Comparison of ENCODE assay signal across 8 mouse cellular contexts in the genomic region with DNA sequence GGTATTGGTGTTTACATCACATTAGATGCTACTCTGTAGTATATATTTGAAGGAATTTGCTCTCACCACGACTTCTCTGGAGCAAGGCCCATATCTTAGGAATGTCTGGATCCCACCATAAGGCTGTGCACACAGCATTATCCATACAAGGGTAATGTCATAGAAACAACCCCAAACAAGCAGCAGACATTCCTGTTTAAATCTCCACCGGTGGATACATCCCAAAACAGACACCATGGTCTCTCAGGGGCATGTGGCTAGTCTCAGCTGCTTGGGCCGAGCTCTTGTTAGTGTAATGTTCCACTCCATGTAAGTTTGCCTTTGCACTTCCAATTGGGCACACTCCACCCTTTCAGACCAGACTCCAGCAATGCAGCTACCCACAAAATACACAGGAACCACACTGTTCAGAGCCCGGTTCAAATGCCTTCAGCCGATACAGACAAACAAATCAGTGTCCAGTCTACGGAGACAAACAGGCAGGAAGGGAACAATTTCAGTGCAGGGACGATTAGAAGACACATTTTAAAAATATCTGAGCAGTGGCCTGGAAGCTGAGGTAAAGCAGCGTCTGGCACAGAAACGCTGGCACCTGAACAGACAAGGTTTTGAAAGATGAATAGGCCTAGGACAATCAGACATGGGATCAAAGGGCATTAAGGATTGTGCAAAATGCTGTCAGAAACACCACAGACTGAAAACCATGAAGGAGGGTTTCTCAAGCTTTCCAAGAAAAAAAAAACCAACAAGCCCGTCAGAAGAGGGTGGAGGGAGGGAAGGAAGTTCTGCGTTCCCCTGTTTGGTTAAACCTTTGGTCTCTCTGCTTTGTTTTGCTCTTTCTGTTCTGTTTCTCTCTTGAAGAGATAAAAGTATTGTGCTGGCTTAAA. TPM values are rescaled to one million over a fixed set of nuclear protein-coding genes. Genes with fewer than 3 reads are reported as not detected.
DNase-seq lines count a peak whose midpoint lies in the region; ATAC-seq lines count a peak whose summit lies in the region.

No protein-coding gene starts in this region.

- peak overlapping the region; percentile 95 for H3K4me2 ChIP-seq in heart, embryonic 12.5 days
- H3K4me2 ChIP-seq in midbrain, embryonic 12.5 days (replicated peaks) = peak overlapping the region; percentile 82

- 12% methylated on average over 11 of the region's 11 CpGs for WGBS in heart, embryonic 12.5 days
- WGBS in limb, embryonic 10.5 days = 39% methylated on average over 11 of the region's 11 CpGs
- WGBS in midbrain, embryonic 12.5 days = 22% methylated on average over 11 of the region's 11 CpGs

- H3K9ac ChIP-seq in heart, embryonic 12.5 days = peak overlapping the region; percentile 97
- peak overlapping the region; percentile 96; the same call in 1 of the 2 replicates for H3K9ac ChIP-seq in midbrain, embryonic 12.5 days (replicated peaks)

- peak overlapping the region; percentile 96 for H3K4me3 ChIP-seq in heart, embryonic 12.5 days
- H3K4me3 ChIP-seq in limb, embryonic 10.5 days = peak overlapping the region; percentile 74
- H3K4me3 ChIP-seq in midbrain, embryonic 12.5 days = peak overlapping the region; percentile 89

- H3K9me3 ChIP-seq in heart, embryonic 12.5 days (replicated peaks) = no peaks in the 10 kb centered on the region
- no peaks in the 10 kb centered on the region for H3K9me3 ChIP-seq in limb, embryonic 10.5 days (replicated peaks)
- no peaks in the 10 kb centered on the region for H3K9me3 ChIP-seq in midbrain, embryonic 12.5 days

- peak overlapping the region; percentile 48 for H3K27ac ChIP-seq in heart, embryonic 12.5 days (ENCODE audit: poor library complexity, severe bottlenecking)
- no peak overlapping the region for H3K27ac ChIP-seq in limb, embryonic 10.5 days
- no peak overlapping the region for H3K27ac ChIP-seq in midbrain, embryonic 12.5 days (replicated peaks)

- H3K4me1 ChIP-seq in heart, embryonic 12.5 days (replicated peaks) = peaks cover 35% of the 10 kb centered on the region
- peaks cover 29% of the 10 kb centered on the region for H3K4me1 ChIP-seq in limb, embryonic 10.5 days
- peaks cover 28% of the 10 kb centered on the region for H3K4me1 ChIP-seq in midbrain, embryonic 12.5 days

- H3K36me3 ChIP-seq in heart, embryonic 12.5 days = no peaks in the 10 kb centered on the region
- no peaks in the 10 kb centered on the region for H3K36me3 ChIP-seq in limb, embryonic 10.5 days
- H3K36me3 ChIP-seq in midbrain, embryonic 12.5 days = no peaks in the 10 kb centered on the region

- H3K27me3 ChIP-seq in heart, embryonic 12.5 days (replicated peaks) = no peaks in the 10 kb centered on the region
- H3K27me3 ChIP-seq in limb, embryonic 10.5 days (ENCODE audit: low read depth, poor library complexity, severe bottlenecking) = no peaks in the 10 kb centered on the region
- H3K27me3 ChIP-seq in midbrain, embryonic 12.5 days = peaks cover 5% of the 10 kb centered on the region; the same call in 1 of the 2 replicates

- ATAC-seq in cerebellum, adult (ENCODE audit: insufficient number of reproducible peaks, low FRiP score, low TSS enrichment) = no peak
- no peak for ATAC-seq in heart, embryonic 12.5 days (ENCODE audit: insufficient number of reproducible peaks, low FRiP score)
- no peak for ATAC-seq in midbrain, embryonic 12.5 days (ENCODE audit: low FRiP score, low read depth)

- peak; percentile 12 for DNase-seq in cerebellum, adult 11-12 months
- peak; percentile 29 to 50 for DNase-seq in cerebellum, postnatal 25 days
- DNase-seq in limb, embryonic 10.5 days (ENCODE audit: low spot score) = peak; percentile 31
- no peak for DNase-seq in urinary bladder, postnatal 10 days (ENCODE audit: low spot score)
- DNase-seq in thymus, postnatal 36 days = no peak

RNA-seq across cellular contexts. Expression of gene Rnf217, which starts 1.8 kb away (rescaled TPM):
- 1.6 and 1.8 TPM in 2 replicates for polyA plus RNA-seq in heart, embryonic 12.5 days (2016; fragmentation: Nextera tagmentation; extraction: Ambion mirVana)
- polyA plus RNA-seq in limb, embryonic 10.5 days (2016; fragmentation: Nextera tagmentation; extraction: Ambion mirVana) = 0.99 and 1.1 TPM in 2 replicates
- 1.5 and 1.6 TPM in 2 replicates for polyA plus RNA-seq in midbrain, embryonic 12.5 days (2016; fragmentation: Nextera tagmentation; extraction: Ambion mirVana)

Comparison
In these comparisons a context has a peak if more than half of its experiments do, and no peak if none do; other contexts are left out.
1. DNase-seq: peak in cerebellum, adult 11-12 months (single experiment), cerebellum, postnatal 25 days (2 of 2) and limb, embryonic 10.5 days (single experiment); none in urinary bladder, postnatal 10 days (single experiment) and thymus, postnatal 36 days (0 of 2).
2. Peak in every context shown above with its lines, with median percentiles within 50 percentile points of each other: H3K4me3 ChIP-seq.